Mouse (Mus musculus) bone marrow macrophage, adult 2 months (primary cell): ENCODE results near the gene Csnk1g1.

ENCODE experiments used
- CTCF ChIP-seq: IDR thresholded peaks from 2 replicates; pipeline ENCODE4 v1.5.1; 2012; ENCODE audit warnings: low read depth, mild to moderate bottlenecking, low read length, moderate library complexity
- POLR2A ChIP-seq: IDR thresholded peaks from 2 replicates; pipeline ENCODE4 v1.6.1; 2012; ENCODE audit warnings: mild to moderate bottlenecking, low read depth, low read length, borderline replicate concordance

DNA sequence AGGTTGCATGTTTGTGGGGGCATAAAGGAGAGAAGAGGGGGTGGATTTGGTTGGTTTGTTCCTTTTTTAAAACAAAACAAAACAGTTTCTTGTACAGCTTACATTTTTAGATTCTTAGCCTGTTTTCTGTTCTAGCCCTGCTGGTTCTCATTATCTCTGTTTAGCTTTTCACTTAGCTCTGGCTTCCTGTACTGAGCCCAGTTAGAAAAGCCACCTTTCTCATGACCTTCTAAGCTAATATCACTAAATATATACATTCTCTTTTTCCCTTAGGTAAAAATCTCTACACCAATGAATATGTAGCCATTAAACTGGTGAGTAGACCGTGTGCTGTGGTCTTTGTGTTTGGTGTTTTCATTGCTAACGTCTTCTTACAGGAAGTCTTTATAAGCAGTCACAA lies 64.5 kb downstream of the Csnk1g1 start:
- no peak for TF ChIP-seq POLR2A
- TF ChIP-seq CTCF, result no peak
